In the genomic region with DNA sequence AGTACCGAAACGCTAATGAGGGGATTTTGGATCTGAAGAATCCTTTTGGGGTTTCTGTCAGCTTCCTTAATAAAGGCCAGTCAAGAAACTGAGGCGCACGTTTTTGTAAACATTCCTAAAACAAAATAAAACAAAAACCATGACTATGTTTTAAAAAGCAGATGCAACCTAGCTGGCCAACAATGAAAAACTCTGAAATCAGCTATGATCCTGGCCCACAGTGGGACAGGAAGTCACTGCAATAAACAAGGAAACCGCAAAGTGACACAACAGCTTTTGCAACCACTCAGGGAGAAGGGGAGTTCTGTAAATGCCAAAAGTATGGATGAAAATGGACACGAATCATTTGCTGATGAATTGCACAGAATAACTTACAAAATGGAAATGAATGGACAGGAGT, we compare ENCODE assay signal across 8 mouse cellular contexts. TPM values are rescaled to one million over a fixed set of nuclear protein-coding genes. Genes with fewer than 3 reads are reported as not detected.
DNase-seq lines count a peak whose midpoint lies in the region; ATAC-seq and TF ChIP-seq lines count a peak whose summit lies in the region.

No protein-coding gene starts in this region.

- H3K9ac ChIP-seq in forebrain, embryonic 16.5 days (replicated peaks; ENCODE audit: low read depth, low read length) = no peak overlapping the region
- 0 out of 2 replicates have a peak overlapping the region, but pooled peaks have one; percentile 19 for H3K9ac ChIP-seq in liver, postnatal 0 days (replicated peaks)

- H3K79me3 ChIP-seq in C2C12 (ENCODE audit: low read depth) = peaks cover 4% of the 10 kb centered on the region

- 13% methylated on average over 6 of the region's 6 CpGs for WGBS in forebrain, embryonic 16.5 days
- WGBS in liver, postnatal 0 days (ENCODE audit: insufficient replicate concordance) = 6% methylated on average over 6 of the region's 6 CpGs

- H3K4me2 ChIP-seq in forebrain, embryonic 16.5 days (ENCODE audit: low read length) = peak overlapping the region; percentile 66
- H3K4me2 ChIP-seq in liver, postnatal 0 days (ENCODE audit: low read depth, low read length) = peak overlapping the region; percentile 82

- peak; percentile 13 for DNase-seq in adrenal gland, postnatal 14 days
- no peak for DNase-seq in adrenal gland, adult (ENCODE audit: inconsistent age in 2 of 2, low spot score in 1 of 2)
- peak; percentile 49 for DNase-seq in liver, postnatal 0 days
- DNase-seq in B cell, adult 2 months = no peak
- DNase-seq in gastrocnemius, postnatal 10 days = no peak
- DNase-seq in spleen, postnatal 10 days (ENCODE audit: low spot score in 2 of 2) = no peak

- no peaks in the 10 kb centered on the region for H3K9me3 ChIP-seq in forebrain, embryonic 16.5 days (ENCODE audit: control insufficient read depth, low read length)
- H3K9me3 ChIP-seq in liver, postnatal 0 days (ENCODE audit: low read length) = no peaks in the 10 kb centered on the region

- H3ac ChIP-seq in C2C12 (ENCODE audit: control insufficient read depth, insufficient read length, low read depth) = no peak overlapping the region

- no peak for TF ChIP-seq CTCF in C2C12 (IDR thresholded peaks at IDR 0.05; ENCODE audit: control insufficient read depth, insufficient read depth, insufficient read length)
- TF ChIP-seq CTCF in liver, postnatal 0 days (IDR thresholded peaks at IDR 0.05; ENCODE audit: low read depth) = no peak

- 0 out of 2 replicates have a peak, but pooled peaks have one; percentile 30 for TF ChIP-seq EP300 in liver, postnatal 0 days (IDR thresholded peaks at IDR 0.05; ENCODE audit: low read depth)

- peaks cover 5% of the 10 kb centered on the region for H3K79me2 ChIP-seq in C2C12 (ENCODE audit: control insufficient read depth, insufficient read depth)

- peak overlapping the region; percentile 26; the same call in 1 of the 2 replicates for H3K27ac ChIP-seq in forebrain, embryonic 16.5 days (ENCODE audit: low read length)
- H3K27ac ChIP-seq in liver, postnatal 0 days (ENCODE audit: low read depth) = peak overlapping the region; percentile 98

- no peak for ATAC-seq in forebrain, embryonic 16.5 days
- peak; percentile 19; the same call in 1 of the 2 replicates for ATAC-seq in liver, postnatal 0 days

- H3K4me3 ChIP-seq in C2C12 (ENCODE audit: insufficient read depth, poor library complexity, severe bottlenecking) = no peak overlapping the region
- peak overlapping the region; percentile 53 for H3K4me3 ChIP-seq in forebrain, embryonic 16.5 days (replicated peaks; ENCODE audit: low read length)
- peak overlapping the region; percentile 73 for H3K4me3 ChIP-seq in liver, postnatal 0 days (ENCODE audit: low read depth, low read length)

- no peaks in the 10 kb centered on the region for H3K27me3 ChIP-seq in C2C12 (ENCODE audit: control insufficient read depth, insufficient read depth, insufficient read length)
- H3K27me3 ChIP-seq in forebrain, embryonic 16.5 days (replicated peaks; ENCODE audit: control insufficient read depth, insufficient read depth, low read length) = no peaks in the 10 kb centered on the region
- H3K27me3 ChIP-seq in liver, postnatal 0 days (ENCODE audit: insufficient read depth, low read length) = no peaks in the 10 kb centered on the region

- H3K4me1 ChIP-seq in forebrain, embryonic 16.5 days (replicated peaks; ENCODE audit: control insufficient read depth, insufficient read depth, low read length) = peaks cover 25% of the 10 kb centered on the region
- H3K4me1 ChIP-seq in liver, postnatal 0 days (ENCODE audit: insufficient read depth) = peaks cover 40% of the 10 kb centered on the region

- no peaks in the 10 kb centered on the region for H3K36me3 ChIP-seq in C2C12 (ENCODE audit: control insufficient read depth, insufficient read depth)
- no peaks in the 10 kb centered on the region for H3K36me3 ChIP-seq in forebrain, embryonic 16.5 days (ENCODE audit: control insufficient read depth, insufficient read depth)
- no peaks in the 10 kb centered on the region for H3K36me3 ChIP-seq in liver, postnatal 0 days (replicated peaks; ENCODE audit: insufficient read depth, low read length)

TF ChIP-seq in C2C12, 6 proteins besides CTCF, POLR2A, EP300 and RAD21:
- no peak for TF ChIP-seq FOSL1 (IDR thresholded peaks at IDR 0.05; ENCODE audit: insufficient read depth, low read length, poor library complexity, severe bottlenecking)
- TF ChIP-seq CEBPB (IDR thresholded peaks at IDR 0.05; ENCODE audit: low read depth) = peak; percentile 59

RNA-seq across cellular contexts. Expression of a gene that starts 5.4 kb away (rescaled TPM):
- total RNA-seq in adrenal gland, postnatal 14 days (2021) = 16.1 and 16.7 TPM in 2 replicates
- polyA plus RNA-seq in C2C12 (2012; fragmentation: generic; extraction: Trizol) = 4.3 TPM
- 9.0 and 11.2 TPM in 2 replicates for polyA plus RNA-seq in forebrain, embryonic 16.5 days (2015; fragmentation: Nextera tagmentation; extraction: Ambion mirVana)
- 0.95 and 1.0 TPM in 2 replicates for polyA plus RNA-seq in liver, postnatal 0 days (2015; fragmentation: Nextera tagmentation; extraction: Ambion mirVana)
- total RNA-seq in gastrocnemius, postnatal 10 days (2021) = 10 to 100 TPM in 1 of 2 experiments, 1 to 10 TPM in 1; 8.2 to 11.5 TPM

RNA-seq across cellular contexts. Expression of a gene that starts 8.5 kb away (rescaled TPM):
- 0.07 and 0.08 TPM in 2 replicates for total RNA-seq in adrenal gland, postnatal 14 days (2021)
- polyA plus RNA-seq in C2C12 (2012; fragmentation: generic; extraction: Trizol) = not detected
- polyA plus RNA-seq in forebrain, embryonic 16.5 days (2015; fragmentation: Nextera tagmentation; extraction: Ambion mirVana) = 0.14 TPM in 1 of 2 replicates, not detected in the other
- polyA plus RNA-seq in liver, postnatal 0 days (2015; fragmentation: Nextera tagmentation; extraction: Ambion mirVana) = not detected in 2 replicates
- not detected for total RNA-seq in gastrocnemius, postnatal 10 days (2021)

RNA-seq across cellular contexts. Expression of a gene that starts 45.2 kb away (rescaled TPM):
- 117 and 128 TPM in 2 replicates for total RNA-seq in adrenal gland, postnatal 14 days (2021)
- polyA plus RNA-seq in C2C12 (2012; fragmentation: generic; extraction: Trizol) = 138 TPM
- polyA plus RNA-seq in forebrain, embryonic 16.5 days (2015; fragmentation: Nextera tagmentation; extraction: Ambion mirVana) = 197 and 220 TPM in 2 replicates
- polyA plus RNA-seq in liver, postnatal 0 days (2015; fragmentation: Nextera tagmentation; extraction: Ambion mirVana) = 96.6 and 105 TPM in 2 replicates
- 100 to 1,000 TPM; 123 to 145 TPM for total RNA-seq in gastrocnemius, postnatal 10 days (2021)

Comparison
In these comparisons a context has a peak if more than half of its experiments do, and no peak if none do; other contexts are left out.
1. DNase-seq: peak in adrenal gland, postnatal 14 days (single experiment) and liver, postnatal 0 days (single experiment); none in adrenal gland, adult (0 of 2), B cell, adult 2 months (0 of 2), gastrocnemius, postnatal 10 days (single experiment) and spleen, postnatal 10 days (0 of 2).